Mouse (Mus musculus) ES-E14 (cell line): Measurements from ENCODE around the gene Ppp1cb. TPM values are rescaled to one million over a fixed set of nuclear protein-coding genes. Genes with fewer than 3 reads are reported as not detected.

Source experiments
- DNase-seq: peaks from one replicate; pipeline ENCODE4 v3.0.0-alpha.2; 2013; ENCODE audit warnings: low read depth, low spot score
- H3K27ac ChIP-seq: 2 replicates; pipeline ENCODE4 v1.5.1; 2012; ENCODE audit warnings: low read depth, mild to moderate bottlenecking, low read length, moderate library complexity, mixed read lengths; ENCODE audit not compliant: poor library complexity, insufficient read depth, severe bottlenecking
- H3K36me3 ChIP-seq: 2 replicates; pipeline ENCODE4 v1.6.1; 2012; ENCODE audit warnings: mild to moderate bottlenecking, low read length, moderate library complexity, mixed read lengths; ENCODE audit not compliant: control insufficient read depth, poor library complexity, insufficient read depth, severe bottlenecking
- H3K4me1 ChIP-seq, 2 experiments: fragments of 150-350 bp in 1 of 2; sonication (generic) in 1 of 2; 2 replicates each; pipeline ENCODE4 v1.6.1; 2012; ENCODE audit warnings: low read length in 2 of 2, mild to moderate bottlenecking in 1 of 2, mixed read lengths in 1 of 2; ENCODE audit not compliant: control insufficient read depth in 2 of 2, insufficient read depth in 2 of 2, poor library complexity in 1 of 2
- H3K4me3 ChIP-seq, 2 experiments: fragments of 150-350 bp in 1 of 2; sonication (generic) in 1 of 2; 2 replicates each; pipeline ENCODE4 v1.5.1; 2012; ENCODE audit warnings: low read length in 2 of 2, low read depth in 1 of 2, mild to moderate bottlenecking in 1 of 2, mixed read lengths in 1 of 2; ENCODE audit not compliant: insufficient read depth in 1 of 2, poor library complexity in 1 of 2, severe bottlenecking in 1 of 2
- H3K9ac ChIP-seq: 2 replicates; pipeline ENCODE4 v1.6.1; 2012; ENCODE audit warnings: low read depth, mild to moderate bottlenecking, low read length, mixed read lengths; ENCODE audit not compliant: poor library complexity, insufficient read depth, severe bottlenecking
- H3K9me3 ChIP-seq: fragments of 150-350 bp; sonication (generic); 2 replicates; pipeline ENCODE4 v1.6.1; 2012; ENCODE audit warnings: low read depth, mild to moderate bottlenecking, low read length; ENCODE audit not compliant: control insufficient read depth, insufficient read depth
- CHD2 ChIP-seq: IDR thresholded peaks from 2 replicates; pipeline ENCODE4 v1.6.1; 2014; ENCODE audit warnings: mild to moderate bottlenecking, low read depth, low read length, inconsistent platforms
- HCFC1 ChIP-seq: IDR thresholded peaks from 2 replicates; pipeline ENCODE4 v1.6.1; 2012; ENCODE audit warnings: low read length, inconsistent platforms, borderline replicate concordance; ENCODE audit not compliant: insufficient read depth
- MAFK ChIP-seq: IDR thresholded peaks from 2 replicates; pipeline ENCODE4 v1.6.1; 2014; ENCODE audit warnings: mild to moderate bottlenecking, low read depth, low read length, inconsistent platforms; ENCODE audit not compliant: insufficient read depth
- ZC3H11A ChIP-seq: IDR thresholded peaks from 2 replicates; pipeline ENCODE4 v1.6.1; 2012; ENCODE audit warnings: low read depth, mild to moderate bottlenecking, inconsistent platforms, low read length, borderline replicate concordance
- ZNF384 ChIP-seq: IDR thresholded peaks from 2 replicates; pipeline ENCODE4 v1.6.1; 2012; ENCODE audit warnings: low read depth, low read length, inconsistent platforms
- in situ Hi-C, 2 experiments: fragments of 600-800 bp; cut with MboI; formaldehyde crosslinking; loops; one replicate each; pipeline ENCODE4 v1.15.1; 2025; ENCODE audit warnings: low sequenced_read_pairs in 2 of 2, inconsistent platforms in 1 of 2; ENCODE audit not compliant: unreplicated experiment in 2 of 2
- total RNA-seq: library from RNA; depleted of rRNA; stranded (reverse); fragments of 300-350 nt; gene quantifications from 2 replicates; pipeline ENCODE4 v1.2.3, GENCODE M21; 2012; rRNA removed

Gene Ppp1cb
- 68.4 and 108 TPM in 2 replicates for total RNA-seq

GRCm38 (mm10) chr5:32458408-32459143 is at the start of gene Ppp1cb:
TSS of gene Ppp1cb (plus strand) at chr5:32458843.
- peak; percentile 37; the same call in 1 of the 2 replicates for TF ChIP-seq HCFC1
- TF ChIP-seq ZC3H11A: no peak
- TF ChIP-seq CHD2: no peak
- in situ Hi-C loops: no loop called here
- Histone ChIP-seq H3K4me1 (peaks cover 5 to 12% of the 10 kb centered on the region in 2 experiments; a peak in 3 of 4 replicates), H3K36me3 (no peaks in the 10 kb centered on the region), H3K4me3 (peak within 1 kb of the TSS; percentile 94 to 100), H3K27ac (peak within 1 kb of the TSS; percentile 98), H3K9me3 (no peaks in the 10 kb centered on the region), H3K9ac (peak within 1 kb of the TSS; percentile 100)
- DNase-seq: peak; percentile 97

GRCm38 (mm10) chr5:32409747-32410146 is 48.9 kb upstream of the Ppp1cb start:
- DNase-seq: no peak
- in situ Hi-C loops: no loop called here
- no peak overlapping the region for H3K9ac ChIP-seq
- H3K27ac ChIP-seq: no peak overlapping the region
- H3K4me3 ChIP-seq: no peak overlapping the region
- TF ChIP-seq ZNF384: no peak
- no peak for TF ChIP-seq ZC3H11A
- no peak for TF ChIP-seq MAFK
- peaks cover 0 to 38% of the 10 kb centered on the region in 2 experiments; a peak in 3 of 4 replicates for H3K4me1 ChIP-seq
- no peaks in the 10 kb centered on the region for H3K9me3 ChIP-seq
- no peaks in the 10 kb centered on the region for H3K36me3 ChIP-seq

- in situ Hi-C loops: no loop called here
These were observed 47.5 kb upstream of the Ppp1cb start for GRCm38 (mm10) chr5:32410954-32411688.

GRCm38 (mm10) chr5:32412186-32412950 is 46.3 kb upstream of the Ppp1cb start:
- peak overlapping the region; percentile 30; the same call in 1 of the 2 replicates for H3K27ac ChIP-seq
- H3K4me1 ChIP-seq: peaks cover 0 to 26% of the 10 kb centered on the region in 2 experiments; a peak in 3 of 4 replicates
- H3K36me3 ChIP-seq: no peaks in the 10 kb centered on the region
- H3K9me3 ChIP-seq: no peaks in the 10 kb centered on the region
- in situ Hi-C loops: no loop called here
- no peak overlapping the region for H3K9ac ChIP-seq
- no peak for DNase-seq
- TF ChIP-seq HCFC1 (no peak), MAFK (no peak), ZC3H11A (no peak), ZNF384 (no peak), CHD2 (no peak)
- no peak overlapping the region for H3K4me3 ChIP-seq

More at GRCm38 (mm10) chr5:32410954-32411688, 47.5 kb upstream of the Ppp1cb start:
- DNase-seq: no peak
- peak overlapping the region; percentile 51; the same call in 1 of the 2 replicates for H3K27ac ChIP-seq
- no peaks in the 10 kb centered on the region for H3K9me3 ChIP-seq
- H3K9ac ChIP-seq: no peak overlapping the region
- TF ChIP-seq HCFC1: no peak
- no peak for TF ChIP-seq ZNF384
- TF ChIP-seq MAFK: no peak
- TF ChIP-seq ZC3H11A: no peak
- no peak for TF ChIP-seq CHD2
- H3K4me3 ChIP-seq: no peak overlapping the region
- peaks cover 0 to 33% of the 10 kb centered on the region in 2 experiments; a peak in 3 of 4 replicates for H3K4me1 ChIP-seq
- no peaks in the 10 kb centered on the region for H3K36me3 ChIP-seq
